Mouse (Mus musculus) gastrocnemius, postnatal 10 days (tissue): ENCODE data around the gene Slc8a1. TPM values are rescaled to one million over a fixed set of nuclear protein-coding genes. Genes with fewer than 3 reads are reported as not detected.

Experiments used
- DNase-seq: peaks from one replicate; pipeline ENCODE4 v3.0.0; 2021; ENCODE audit warnings: mixed read lengths
- total RNA-seq, 2 experiments: library from RNA; stranded (reverse); gene quantifications; 2 replicates each; pipeline ENCODE4 v1.2.3; 2021

Gene Slc8a1
- total RNA-seq, 2 experiments from 2014 or later = 22.4 to 29.0 TPM

DNA sequence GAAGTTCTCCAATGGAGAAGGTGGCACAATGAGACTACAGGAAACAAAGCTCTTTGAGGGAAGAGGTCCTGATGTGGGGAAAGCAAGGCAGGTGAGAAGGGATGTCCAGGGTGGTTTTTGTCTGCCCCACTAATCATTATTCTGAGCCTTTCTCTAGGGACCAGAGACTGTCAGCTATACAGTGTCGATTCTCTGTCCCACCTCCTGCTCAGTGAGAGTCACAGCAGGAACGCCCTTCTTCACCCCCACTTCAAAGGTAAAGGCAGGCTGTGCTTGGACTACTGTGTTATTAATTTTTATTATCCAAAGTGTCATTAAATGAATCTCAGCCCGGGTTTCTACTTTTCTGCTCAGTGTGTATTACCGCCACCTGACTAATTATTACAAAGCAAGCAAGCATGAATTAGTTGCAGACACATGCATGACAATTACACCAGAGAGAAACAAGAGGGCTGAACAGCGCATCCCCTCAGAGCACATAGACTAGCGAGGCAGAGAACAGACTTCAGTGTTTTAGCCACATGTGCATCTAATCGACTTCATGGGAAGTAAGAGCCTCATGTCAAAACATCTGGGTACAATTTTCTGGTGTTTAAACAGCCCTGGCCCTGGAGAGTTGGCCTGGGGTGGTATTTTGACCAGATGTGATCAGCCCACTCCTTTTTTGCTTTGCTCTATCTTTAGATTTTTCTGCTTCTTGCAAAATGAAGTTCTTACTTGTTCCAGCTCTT is 402.0 kb downstream of the Slc8a1 start:
- DNase-seq = no peak

DNA sequence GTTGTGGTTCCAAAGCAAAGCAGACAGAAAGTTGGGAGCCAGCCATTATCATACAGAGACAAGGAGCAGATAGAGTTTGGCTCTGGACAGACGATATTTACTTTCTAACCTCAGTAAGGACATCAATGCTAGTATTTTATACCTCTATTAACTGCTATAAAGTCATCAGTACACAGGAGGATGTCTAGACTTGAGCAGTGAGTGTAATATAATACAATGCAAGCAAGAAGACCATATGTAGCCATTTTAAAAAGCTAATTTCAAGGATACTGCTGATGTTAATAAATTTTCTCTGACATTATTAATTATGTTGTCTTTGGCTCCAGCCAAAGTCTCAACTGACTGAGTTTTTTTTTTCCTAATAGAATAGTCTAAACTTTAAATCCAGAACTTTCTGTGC is 402.7 kb downstream of the Slc8a1 start:
- no peak for DNase-seq
